Mouse (Mus musculus) intestine, embryonic 16.5 days (tissue): ENCODE data around the gene Ces1e. TPM values are rescaled to one million over a fixed set of nuclear protein-coding genes. Genes with fewer than 3 reads are reported as not detected.

Source experiments
- polyA plus RNA-seq: library from polyadenylated mRNA; unstranded; fragments of >200 nt; fragmentation: Nextera tagmentation; extraction: Ambion mirVana; gene quantifications from 2 replicates; pipeline ENCODE4 v1.2.1, GENCODE M21; 2015

Gene Ces1e
- polyA plus RNA-seq, 1 experiment from 2014 or later, result 4.3 TPM

Other genes with a start within 250 kb of the Ces1e start
- not detected in 2 replicates for gene Ces1a, start 181.4 kb downstream of the Ces1e start, polyA plus RNA-seq
- gene Ces1b, start 149.6 kb downstream of the Ces1e start, polyA plus RNA-seq, result 0.11 and 0.15 TPM in 2 replicates
- 2.9 and 3.8 TPM in 2 replicates for gene Ces1c, start 98.3 kb downstream of the Ces1e start, polyA plus RNA-seq
- 1.2 and 1.4 TPM in 2 replicates for gene Ces1d, start 31.8 kb downstream of the Ces1e start, polyA plus RNA-seq
- 0.13 and 0.43 TPM in 2 replicates for gene Ces1f, start 50.1 kb upstream of the Ces1e start, polyA plus RNA-seq
- 0.16 and 0.20 TPM in 2 replicates for gene Ces1g, start 107.7 kb upstream of the Ces1e start, polyA plus RNA-seq
- not detected in 2 replicates for gene Ces1h, start 150.1 kb upstream of the Ces1e start, polyA plus RNA-seq